Mouse (Mus musculus) olfactory bulb, adult 2 months (tissue): ENCODE data around the gene Smarca4. TPM values are rescaled to one million over a fixed set of nuclear protein-coding genes. Genes with fewer than 3 reads are reported as not detected.

Source experiments
- H3K27ac ChIP-seq: fragments of 200-500 bp; 2 replicates; pipeline ENCODE4 v1.5.1; 2012; ENCODE audit warnings: low read depth, low read length; ENCODE audit not compliant: insufficient read depth
- H3K4me1 ChIP-seq: fragments of 200-500 bp; 2 replicates; pipeline ENCODE4 v1.6.1; 2012; ENCODE audit warnings: low read length; ENCODE audit not compliant: control insufficient read depth, insufficient read depth
- H3K4me3 ChIP-seq: fragments of 200-500 bp; 2 replicates; pipeline ENCODE4 v1.5.1; 2012; ENCODE audit warnings: mild to moderate bottlenecking, low read depth, low read length, moderate library complexity; ENCODE audit not compliant: insufficient read depth
- CTCF ChIP-seq: fragments of 200-500 bp; IDR thresholded peaks from 2 replicates; pipeline ENCODE4 v1.5.1; 2012; ENCODE audit warnings: low read depth, mild to moderate bottlenecking, low read length, moderate library complexity; ENCODE audit not compliant: insufficient read depth
- POLR2A ChIP-seq: fragments of 200-500 bp; IDR thresholded peaks from 2 replicates; pipeline ENCODE4 v1.6.1; 2012; ENCODE audit warnings: mild to moderate bottlenecking, low read depth, low read length, moderate library complexity; ENCODE audit not compliant: insufficient read depth
- WGBS: fragments of 180-500 bp; shearing (Covaris S2); methylation state at CpG from one replicate; pipeline ENCODE4 v1.1.7; 2018; 5-methylcytosine and 5-hydroxymethylcytosine counted together
- polyA plus RNA-seq: library from polyadenylated mRNA; stranded (reverse); fragments of >200 nt; gene quantifications from 2 replicates; pipeline ENCODE4 v1.2.4, GENCODE M21; 2012; ENCODE audit warnings: low replicate concordance; ENCODE audit not compliant: missing spikeins, insufficient read depth, insufficient read length

Gene Smarca4
- polyA plus RNA-seq, 1 experiment, result 109 TPM

- H3K27ac ChIP-seq, result no peak overlapping the region
- no peak overlapping the region for H3K4me3 ChIP-seq
- TF ChIP-seq CTCF (no peak), POLR2A (no peak)
- H3K4me1 ChIP-seq, result peaks cover 6% of the 10 kb centered on the region
- 74% methylated on average over 2 of the region's 2 CpGs for WGBS
Observed at GRCm38 (mm10) chr9:21594838-21595237, 21.1 kb upstream of the Smarca4 start.

- Histone ChIP-seq H3K27ac (no peak overlapping the region), H3K4me1 (peaks cover 4% of the 10 kb centered on the region), H3K4me3 (no peak overlapping the region)
- TF ChIP-seq CTCF, result no peak
- TF ChIP-seq POLR2A, result no peak
- WGBS, result 29% methylated on average over 2 of the region's 2 CpGs
Observed at GRCm38 (mm10) chr9:21598198-21598597, 17.8 kb upstream of the Smarca4 start.

GRCm38 (mm10) chr9:21600186-21600585 is 15.8 kb upstream of the Smarca4 start:
- H3K4me3 ChIP-seq, result no peak overlapping the region
- no peak overlapping the region for H3K27ac ChIP-seq
- TF ChIP-seq CTCF (no peak), POLR2A (no peak)
- 73% methylated on average over 3 of the region's 3 CpGs for WGBS
- no peaks in the 10 kb centered on the region for H3K4me1 ChIP-seq

GRCm38 (mm10) chr9:21601073-21601472 is 14.9 kb upstream of the Smarca4 start:
- H3K27ac ChIP-seq, result no peak overlapping the region
- H3K4me3 ChIP-seq, result no peak overlapping the region
- WGBS, result 87% methylated on average over 2 of the region's 2 CpGs
- H3K4me1 ChIP-seq, result no peaks in the 10 kb centered on the region
- TF ChIP-seq POLR2A, result no peak
- TF ChIP-seq CTCF, result no peak

- 50% methylated on average over 10 of the region's 10 CpGs for WGBS
- TF ChIP-seq POLR2A (no peak), CTCF (peak; percentile 57)
- Histone ChIP-seq H3K4me1 (no peaks in the 10 kb centered on the region), H3K4me3 (no peak overlapping the region), H3K27ac (no peak overlapping the region)
Observed at GRCm38 (mm10) chr9:21601722-21602399, 14.1 kb upstream of the Smarca4 start.

GRCm38 (mm10) chr9:21604119-21604518 is 11.8 kb upstream of the Smarca4 start:
- Histone ChIP-seq H3K4me1 (no peaks in the 10 kb centered on the region), H3K4me3 (no peak overlapping the region), H3K27ac (no peak overlapping the region)
- no peak for TF ChIP-seq CTCF
- no peak for TF ChIP-seq POLR2A
- 72% methylated on average over 5 of the region's 5 CpGs for WGBS

GRCm38 (mm10) chr9:21605865-21606264 is 10.1 kb upstream of the Smarca4 start:
- 74% methylated on average over 5 of the region's 5 CpGs for WGBS

GRCm38 (mm10) chr9:21606648-21607047 is 9.3 kb upstream of the Smarca4 start:
- TF ChIP-seq POLR2A (no peak), CTCF (no peak)
- WGBS, result 78% methylated on average over 1 of the region's 1 CpGs
- Histone ChIP-seq H3K4me3 (no peak overlapping the region), H3K4me1 (no peaks in the 10 kb centered on the region), H3K27ac (no peak overlapping the region)

More at GRCm38 (mm10) chr9:21605865-21606264, 10.1 kb upstream of the Smarca4 start:
- H3K27ac ChIP-seq, result no peak overlapping the region
- TF ChIP-seq CTCF, result no peak
- no peak for TF ChIP-seq POLR2A
- H3K4me1 ChIP-seq, result no peaks in the 10 kb centered on the region
- no peak overlapping the region for H3K4me3 ChIP-seq

- no peak overlapping the region for H3K4me3 ChIP-seq
- H3K4me1 ChIP-seq, result peaks cover under 1% of the 10 kb centered on the region; the same call in 1 of the 2 replicates
- WGBS, result 93% methylated on average over 1 of the region's 1 CpGs
- no peak for TF ChIP-seq POLR2A
- no peak for TF ChIP-seq CTCF
- no peak overlapping the region for H3K27ac ChIP-seq
Observed at GRCm38 (mm10) chr9:21609861-21610260, 6.1 kb upstream of the Smarca4 start.
